In genomic region chr8:110906682-110907081, GRCm38 (mm10) we compare ENCODE assay signal across 23 mouse cellular contexts.
"Had no signal": no experiment of that assay in that cellular context is flagged by ENCODE, and none has a peak within 500 bp of the region (broad histone marks: within the 10 kb centered on the region; RNA-seq: fewer than 3 reads in every experiment).

No protein-coding gene starts in this region.

- DNase-seq: gastrocnemius, postnatal 14 days; gastrocnemius, postnatal 36 days; heart, adult 18-20 months; heart, postnatal 10 days; heart, postnatal 4 days; kidney, adult 11 months; kidney, adult 8-10 months; kidney, postnatal 14 days; kidney, postnatal 36 days; layer of hippocampus, adult 9-11 months; layer of hippocampus, postnatal 36 days; left cerebral cortex, postnatal 4 days had no signal

- H3K4me3 ChIP-seq: heart, embryonic 10.5 days; heart, embryonic 12.5 days; hindbrain, embryonic 10.5 days; hindbrain, embryonic 12.5 days; limb, embryonic 13.5 days; limb, embryonic 15.5 days; liver, embryonic 12.5 days had no signal

- H3K27ac ChIP-seq: heart, embryonic 10.5 days; hindbrain, embryonic 10.5 days; hindbrain, embryonic 12.5 days; hindbrain, embryonic 14.5 days; limb, embryonic 13.5 days; limb, embryonic 15.5 days; liver, embryonic 12.5 days; liver, embryonic 14.5 days had no signal

- H3K36me3 ChIP-seq: heart, embryonic 10.5 days; heart, embryonic 12.5 days; hindbrain, embryonic 10.5 days; hindbrain, embryonic 12.5 days; limb, embryonic 13.5 days; limb, embryonic 15.5 days; liver, embryonic 12.5 days had no signal

- H3K27me3 ChIP-seq: heart, embryonic 12.5 days; hindbrain, embryonic 12.5 days; limb, embryonic 13.5 days; limb, embryonic 15.5 days; liver, embryonic 12.5 days had no signal

- ATAC-seq: hindbrain, embryonic 16.5 days; intestine, embryonic 16.5 days; liver, embryonic 12.5 days had no signal
